Comparison of ENCODE assay signal across 8 mouse cellular contexts in the genomic region with DNA sequence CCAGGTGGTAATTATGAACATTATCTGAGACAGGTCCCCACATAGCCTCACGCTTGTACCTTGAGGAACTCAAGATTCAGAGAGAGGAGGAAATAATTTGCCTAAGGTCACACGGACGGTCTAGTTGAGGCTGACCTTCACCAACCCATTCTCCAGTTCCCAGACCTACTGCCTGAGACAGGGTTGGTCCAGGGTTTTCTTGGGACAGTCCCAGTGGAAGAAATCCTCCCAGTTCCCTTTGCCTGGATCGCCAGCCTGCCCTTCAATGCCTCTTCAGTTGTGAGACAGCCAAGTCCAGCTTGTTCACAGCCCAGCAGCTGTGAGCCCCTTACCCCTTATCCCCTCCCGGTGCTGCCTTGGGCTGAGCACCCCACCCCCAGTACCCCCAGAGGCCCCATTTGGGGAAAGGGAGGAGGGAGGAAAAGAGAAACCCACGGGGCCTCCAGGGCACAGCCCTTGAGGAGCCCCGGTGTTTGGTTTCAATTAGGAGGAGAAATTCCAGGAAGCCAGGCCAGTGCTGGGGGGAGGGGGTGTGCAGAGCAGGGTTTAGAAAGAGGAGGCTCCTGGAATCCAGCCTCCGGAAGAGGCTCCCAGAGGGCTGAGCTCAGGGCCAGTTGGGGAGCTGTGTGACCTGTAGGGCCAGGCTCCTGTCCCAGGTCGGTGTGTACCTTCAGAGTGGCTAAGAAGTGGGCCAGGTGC. TPM values are rescaled to one million over a fixed set of nuclear protein-coding genes. Genes with fewer than 3 reads are reported as not detected.
DNase-seq lines count a peak whose midpoint lies in the region; ATAC-seq and TF ChIP-seq lines count a peak whose summit lies in the region.

No protein-coding gene starts in this region.

- no peak for TF ChIP-seq CTCF in layer of hippocampus, adult 2 months (conservative IDR thresholded peaks at IDR 0.05)

- no peaks in the 10 kb centered on the region for H3K36me3 ChIP-seq in limb, embryonic 10.5 days
- no peaks in the 10 kb centered on the region for H3K36me3 ChIP-seq in midbrain, embryonic 14.5 days (ENCODE audit: control insufficient read depth, insufficient read depth, low read length)

- WGBS in limb, embryonic 10.5 days, result 5% methylated on average over 9 of the region's 9 CpGs
- 17% methylated on average over 9 of the region's 9 CpGs for WGBS in midbrain, embryonic 14.5 days

- no peaks in the 10 kb centered on the region for H3K9me3 ChIP-seq in limb, embryonic 10.5 days (replicated peaks)
- no peaks in the 10 kb centered on the region for H3K9me3 ChIP-seq in midbrain, embryonic 14.5 days (ENCODE audit: control insufficient read depth, low read length)

- peaks cover 53% of the 10 kb centered on the region for H3K4me1 ChIP-seq in limb, embryonic 10.5 days
- H3K4me1 ChIP-seq in midbrain, embryonic 14.5 days (ENCODE audit: control insufficient read depth, insufficient read depth, low read length), result peaks cover 6% of the 10 kb centered on the region

- ATAC-seq in midbrain, embryonic 14.5 days (ENCODE audit: low FRiP score, low TSS enrichment), result peak; percentile 27; the same call in 1 of the 2 replicates

- no peak overlapping the region for H3K4me3 ChIP-seq in layer of hippocampus, adult 2 months
- H3K4me3 ChIP-seq in limb, embryonic 10.5 days, result peak overlapping the region; percentile 43
- H3K4me3 ChIP-seq in midbrain, embryonic 14.5 days (replicated peaks; ENCODE audit: low read depth, low read length), result no peak overlapping the region

- H3K4me2 ChIP-seq in midbrain, embryonic 14.5 days (ENCODE audit: low read length), result no peak overlapping the region

- H3K27ac ChIP-seq in layer of hippocampus, adult 2 months, result peak overlapping the region; percentile 14; the same call in 1 of the 2 replicates
- H3K27ac ChIP-seq in limb, embryonic 10.5 days, result peak overlapping the region; percentile 91
- H3K27ac ChIP-seq in midbrain, embryonic 14.5 days (replicated peaks; ENCODE audit: low read depth, low read length), result no peak overlapping the region

- DNase-seq in layer of hippocampus, adult 2 months (ENCODE audit: low spot score in 2 of 2), result no peak
- no peak for DNase-seq in layer of hippocampus, postnatal 36 days
- peak; percentile 65 for DNase-seq in fibroblast of lung, adult 2 months (ENCODE audit: low read depth)
- peak; percentile 58 to 74 for DNase-seq in heart, postnatal 14 days
- DNase-seq in limb, embryonic 10.5 days (ENCODE audit: low spot score), result peak; percentile 89
- peak; percentile 50 for DNase-seq in midbrain, embryonic 14.5 days
- no peak for DNase-seq in T-cell, adult 2 months (ENCODE audit: low spot score)
- no peak for DNase-seq in layer of hippocampus, postnatal 25 days (ENCODE audit: extremely low spot score in 1 of 2, low spot score in 1 of 2)

- H3K27me3 ChIP-seq in limb, embryonic 10.5 days (ENCODE audit: low read depth, poor library complexity, severe bottlenecking), result no peaks in the 10 kb centered on the region
- H3K27me3 ChIP-seq in midbrain, embryonic 14.5 days (ENCODE audit: control insufficient read depth, insufficient read depth, low read length), result no peaks in the 10 kb centered on the region

- no peak overlapping the region for H3K9ac ChIP-seq in midbrain, embryonic 14.5 days (replicated peaks; ENCODE audit: low read length)

- intact Hi-C loops in heart, postnatal 14 days (cut with DNase I), result no loop called here

RNA-seq across cellular contexts. Expression of gene Acot11, which starts 42.9 kb away (rescaled TPM):
- 10 to 100 TPM; 45.6 to 55.5 TPM for total RNA-seq in layer of hippocampus, adult 2 months (2021)
- 10 to 100 TPM; 50.8 to 52.0 TPM for total RNA-seq in layer of hippocampus, postnatal 36 days (2021)
- 10 to 100 TPM; 27.8 to 30.3 TPM for total RNA-seq in heart, postnatal 14 days (2021)
- polyA plus RNA-seq in limb, embryonic 10.5 days (2016; fragmentation: Nextera tagmentation; extraction: Ambion mirVana), result 9.0 and 10.7 TPM in 2 replicates
- polyA plus RNA-seq in midbrain, embryonic 14.5 days (2014; fragmentation: Nextera tagmentation; extraction: Ambion mirVana), result 0.78 and 1.3 TPM in 2 replicates
- total RNA-seq in layer of hippocampus, postnatal 25 days (2021), result 10 to 100 TPM; 45.7 to 46.8 TPM

Comparison
In these comparisons a context has a peak if more than half of its experiments do, and no peak if none do; other contexts are left out.
1. DNase-seq: peak in fibroblast of lung, adult 2 months (single experiment), heart, postnatal 14 days (2 of 2), limb, embryonic 10.5 days (single experiment) and midbrain, embryonic 14.5 days (single experiment); none in layer of hippocampus, adult 2 months (0 of 2), layer of hippocampus, postnatal 36 days (0 of 2), T-cell, adult 2 months (single experiment) and layer of hippocampus, postnatal 25 days (0 of 2).